Mouse (Mus musculus): ENCODE data around the gene Ecpas.

The Ecpas gene

DNA sequence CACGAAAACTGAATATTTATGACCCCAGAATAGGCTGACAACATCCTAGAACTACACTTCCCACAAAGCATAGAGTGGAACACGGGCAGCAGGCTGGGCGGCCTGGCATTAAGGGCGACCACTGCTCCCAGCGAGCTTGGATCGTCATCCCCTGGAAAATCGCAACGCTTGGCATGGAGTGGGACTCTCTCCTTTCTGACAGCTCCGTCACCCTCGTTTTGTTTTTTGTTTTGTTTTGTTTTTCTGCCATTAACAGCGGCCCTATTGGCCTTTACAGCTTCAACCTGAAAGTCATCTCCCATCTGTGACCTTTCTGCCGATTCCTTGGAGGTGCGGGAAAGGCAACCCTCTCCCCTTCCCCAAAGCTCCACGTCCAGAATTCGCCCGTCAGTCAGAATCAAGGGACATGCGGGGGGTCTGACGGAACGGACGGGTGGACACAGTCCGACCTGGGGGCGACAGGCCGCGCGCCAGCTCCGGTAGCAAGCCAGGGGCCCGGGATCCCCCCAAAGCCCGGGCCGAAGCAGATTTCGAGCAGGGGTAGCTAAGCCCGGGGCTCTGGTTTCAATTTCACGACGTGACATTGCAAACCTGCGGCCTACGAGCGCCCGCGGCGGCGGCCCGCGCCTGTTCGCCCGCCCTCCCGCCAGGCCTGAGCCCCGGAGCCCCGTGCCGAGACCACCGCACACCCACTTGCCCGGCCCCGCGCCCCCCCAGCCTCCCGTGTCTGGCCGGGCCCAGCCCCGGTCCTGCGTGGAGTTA lies 1.3 kb downstream of the Ecpas start:
- DNase-seq (ENCODE audit: low spot score in 2 of 2): peak in 1 of 2 experiments; percentile 60

DNA sequence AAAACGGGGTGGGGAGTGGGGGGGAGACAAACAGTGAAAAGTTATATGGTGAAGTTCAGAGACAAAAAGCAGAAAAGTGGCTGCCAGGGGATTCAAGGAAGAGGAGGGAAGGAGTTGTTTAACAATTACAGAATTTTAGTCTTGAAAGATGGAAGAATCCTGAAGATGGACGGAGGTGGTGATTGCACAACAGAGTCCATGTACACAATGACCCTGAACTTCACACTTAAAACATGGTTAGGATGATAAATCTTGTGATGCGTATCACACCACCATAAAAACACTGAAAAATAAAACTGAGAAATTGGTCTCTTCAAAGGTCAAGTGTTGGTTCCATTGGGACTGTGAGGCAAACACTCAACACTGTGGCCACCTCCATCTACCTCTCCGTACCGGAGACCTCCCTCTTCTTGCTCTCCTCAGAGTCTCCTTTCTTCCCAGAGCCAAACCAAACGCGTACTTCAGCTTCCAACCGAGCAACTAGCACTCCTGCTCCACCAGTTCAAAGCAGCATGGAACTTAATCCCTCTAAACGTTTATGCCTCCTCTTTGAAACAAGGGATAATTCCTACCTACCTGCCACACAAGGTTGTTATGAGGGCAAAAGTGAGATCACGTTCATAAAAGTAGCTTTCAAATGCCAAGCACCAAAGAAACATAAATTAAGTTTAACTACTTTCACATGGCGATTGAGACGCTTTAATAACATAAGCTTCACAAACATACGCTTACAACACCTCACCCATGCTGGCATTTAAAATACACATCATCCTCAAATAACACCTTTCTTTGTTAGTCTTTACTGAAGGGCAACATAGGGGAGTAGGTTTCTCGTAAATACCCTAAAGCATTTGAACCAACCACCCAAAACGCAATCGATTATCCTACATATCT lies 2.1 kb downstream of the Ecpas start:
- no peak for DNase-seq (ENCODE audit: low spot score in 2 of 2)

DNA sequence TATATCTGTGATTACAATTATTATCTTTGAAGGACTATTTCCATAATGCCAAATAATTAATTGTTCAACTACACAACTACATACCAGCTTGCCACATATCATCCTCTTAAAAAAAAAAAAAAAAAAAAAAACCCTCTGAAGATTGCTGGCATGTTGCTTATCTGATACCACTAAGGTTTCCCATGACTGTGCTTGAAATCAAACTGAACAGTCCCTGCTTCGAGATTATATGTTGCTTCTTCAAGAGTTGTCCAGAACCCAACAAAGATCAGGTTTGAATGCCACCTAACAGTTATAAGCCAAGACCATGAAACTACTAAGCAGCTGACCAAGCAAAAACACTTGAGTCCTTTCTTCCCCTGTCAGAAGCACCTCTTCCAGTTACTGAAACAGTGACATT lies 5.1 kb downstream of the Ecpas start:
- no peak for DNase-seq (ENCODE audit: low spot score in 2 of 2)

DNA sequence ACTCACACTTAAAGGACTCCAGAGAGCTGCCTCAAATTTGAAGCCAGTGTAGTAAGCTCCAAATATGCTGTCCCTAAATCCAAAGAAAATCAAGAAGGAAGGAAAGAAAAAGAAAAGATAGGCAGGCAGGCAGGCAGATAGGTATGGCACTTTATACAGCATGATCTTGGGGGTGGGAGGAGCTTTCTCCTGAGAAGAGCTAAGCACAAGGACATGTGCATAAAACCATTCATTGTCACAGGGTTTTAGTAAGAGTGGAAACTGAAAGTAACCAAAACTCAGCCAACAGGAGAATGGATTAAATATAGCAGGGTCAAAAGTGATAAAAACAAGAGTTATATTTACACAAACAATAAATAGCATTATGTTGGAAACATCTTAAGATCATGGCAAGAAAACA lies 14.2 kb downstream of the Ecpas start:
- no peak for DNase-seq (ENCODE audit: low spot score in 2 of 2)

DNA sequence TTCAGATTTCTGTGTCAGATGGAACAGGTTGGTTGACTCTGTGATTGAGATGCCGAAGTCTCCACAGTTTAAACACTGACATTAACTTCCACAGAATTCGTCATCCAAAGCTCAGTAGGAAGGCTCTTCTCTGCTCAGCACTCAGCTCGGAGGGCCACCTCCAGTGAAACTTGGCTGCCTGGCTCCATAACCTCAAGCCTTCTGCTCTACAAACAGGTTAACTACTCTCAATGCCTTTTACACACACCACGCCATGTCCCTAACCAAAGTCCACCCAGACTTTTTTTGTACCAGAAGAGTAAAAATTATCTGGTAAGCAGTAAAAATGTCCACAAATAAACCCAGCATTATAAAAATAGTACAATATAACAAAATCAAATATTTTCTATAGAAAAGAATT lies 15.1 kb downstream of the Ecpas start:
- DNase-seq (ENCODE audit: low spot score in 2 of 2): no peak

DNA sequence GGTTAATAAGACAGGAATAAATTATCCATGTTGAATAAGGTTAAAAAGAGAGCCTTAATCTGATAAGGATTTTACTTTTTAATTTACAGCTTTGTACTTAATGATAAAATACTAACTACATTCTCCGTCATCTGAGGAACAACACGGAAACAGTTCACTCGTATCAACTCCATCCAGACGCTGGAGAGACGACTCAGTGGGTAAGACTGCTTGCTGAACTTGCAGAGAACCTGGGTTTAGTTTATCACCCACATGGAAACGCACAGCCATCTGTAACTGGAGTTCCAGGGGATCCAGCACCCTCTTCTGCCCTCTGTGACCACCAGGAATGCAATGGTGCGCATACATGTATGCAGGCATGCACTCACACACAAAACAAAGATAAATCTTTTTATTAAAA lies 18.1 kb downstream of the Ecpas start:
- no peak for DNase-seq (ENCODE audit: low spot score in 2 of 2)

DNA sequence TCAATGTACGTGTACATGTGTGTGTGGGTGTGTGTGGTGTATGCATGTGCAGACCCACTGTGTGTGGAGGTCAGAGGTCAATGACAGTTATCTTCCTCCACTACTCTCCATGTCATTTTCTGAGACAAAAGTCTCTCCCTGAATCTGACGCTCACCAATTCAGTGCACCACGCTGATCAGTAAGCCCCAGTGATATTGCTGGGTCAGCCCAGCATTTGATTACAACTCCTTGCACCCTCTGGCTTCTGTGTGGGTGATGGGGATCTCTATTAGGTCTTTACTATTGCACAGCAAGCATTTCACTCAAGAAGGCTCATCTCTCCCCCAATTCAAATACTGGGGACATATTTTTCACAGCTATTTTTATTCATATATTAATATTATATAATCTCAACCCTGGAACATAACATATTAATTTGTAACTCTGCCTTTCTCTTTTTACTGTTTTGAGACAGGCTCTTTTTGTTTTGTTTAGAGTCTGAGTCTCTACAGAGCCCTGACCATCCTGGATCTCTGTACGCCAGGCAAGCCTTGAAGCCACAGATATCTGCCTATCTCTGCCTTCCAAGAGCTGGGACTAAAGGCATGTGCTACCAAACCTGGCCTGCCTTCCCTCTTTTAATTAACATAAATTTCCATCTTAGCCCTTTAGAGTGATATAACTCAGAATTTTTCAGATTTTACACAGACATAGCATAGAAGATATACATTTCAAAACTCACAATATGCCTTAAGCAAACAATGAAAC lies 22.3 kb downstream of the Ecpas start:
- DNase-seq (ENCODE audit: low spot score in 2 of 2): no peak

DNA sequence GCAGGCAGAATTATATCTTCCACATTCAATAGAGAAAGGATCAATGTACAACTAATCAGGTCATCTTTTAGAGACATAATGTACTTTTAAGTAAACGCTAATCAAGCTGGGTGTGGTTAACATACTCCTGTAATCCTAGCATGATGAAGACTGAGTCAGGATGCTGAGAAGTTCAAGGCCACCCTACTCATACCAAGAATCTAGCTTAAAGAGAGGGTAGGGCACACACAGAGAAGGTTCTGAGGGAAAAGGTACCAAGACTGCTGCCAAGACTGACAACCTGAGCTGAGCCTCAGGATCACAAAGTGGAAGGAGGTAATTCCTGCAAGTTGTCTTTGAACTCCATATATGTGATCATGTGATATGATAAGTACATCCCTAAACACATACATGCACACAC lies 24.0 kb downstream of the Ecpas start:
- no peak for DNase-seq (ENCODE audit: low spot score in 2 of 2)

DNA sequence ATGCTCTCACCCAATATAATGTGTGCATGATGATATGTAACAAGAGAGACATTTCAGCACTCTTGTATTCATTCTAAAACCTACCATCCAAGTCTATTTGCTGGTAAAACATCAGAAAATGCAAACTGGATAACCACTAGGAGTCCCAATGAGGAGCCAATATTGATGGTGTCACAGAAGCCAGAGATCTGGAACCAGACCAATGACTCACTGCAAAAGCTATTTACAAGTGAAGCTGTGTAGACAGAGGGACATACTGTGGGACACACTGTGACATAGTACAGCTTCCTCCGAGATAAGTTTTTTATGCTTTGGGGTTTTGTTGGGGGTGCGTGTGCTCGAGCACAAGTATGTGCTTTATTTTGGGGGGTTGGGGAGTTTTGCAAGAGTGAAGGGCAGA lies 24.9 kb downstream of the Ecpas start:
- no peak for DNase-seq (ENCODE audit: low spot score in 2 of 2)

DNA sequence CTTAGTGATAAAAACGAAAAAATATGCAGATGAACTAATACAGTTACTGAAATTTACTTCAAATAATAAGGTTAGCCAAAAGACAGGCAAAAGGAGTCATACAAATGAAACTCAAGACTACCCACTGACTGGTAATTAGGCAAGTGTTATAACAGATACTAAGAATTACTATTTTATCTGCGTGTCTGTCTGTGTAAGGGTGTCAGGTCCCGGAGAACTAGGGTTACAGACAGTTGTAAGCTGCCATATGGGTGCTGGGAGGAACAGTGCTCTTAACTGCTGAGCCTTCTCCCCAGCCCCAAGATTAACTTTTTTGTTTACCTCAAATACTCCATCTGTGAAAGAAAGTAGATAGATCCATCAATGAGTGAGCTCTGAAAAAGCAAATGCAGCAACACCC lies 25.8 kb downstream of the Ecpas start:
- DNase-seq (ENCODE audit: low spot score in 2 of 2): no peak

DNA sequence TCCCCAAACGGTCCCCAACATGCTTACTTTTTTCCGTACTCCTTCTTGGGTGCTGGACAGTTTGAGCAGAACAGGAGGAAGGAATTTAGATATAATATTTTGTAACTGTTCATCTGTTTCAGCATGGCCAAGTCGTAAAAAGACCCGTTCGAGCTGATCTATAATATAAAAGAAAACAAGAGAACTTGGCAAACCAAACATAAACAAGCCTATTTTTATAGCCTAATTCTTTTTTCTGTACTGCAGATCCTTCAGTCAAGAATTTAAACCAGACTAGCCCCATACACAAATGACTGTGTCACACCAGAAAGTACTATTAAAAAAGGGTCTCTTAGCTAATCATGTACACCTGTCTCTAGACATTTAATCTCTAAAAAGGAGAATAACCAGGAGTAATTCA lies 27.2 kb downstream of the Ecpas start:
- no peak for DNase-seq (ENCODE audit: low spot score in 2 of 2)

DNA sequence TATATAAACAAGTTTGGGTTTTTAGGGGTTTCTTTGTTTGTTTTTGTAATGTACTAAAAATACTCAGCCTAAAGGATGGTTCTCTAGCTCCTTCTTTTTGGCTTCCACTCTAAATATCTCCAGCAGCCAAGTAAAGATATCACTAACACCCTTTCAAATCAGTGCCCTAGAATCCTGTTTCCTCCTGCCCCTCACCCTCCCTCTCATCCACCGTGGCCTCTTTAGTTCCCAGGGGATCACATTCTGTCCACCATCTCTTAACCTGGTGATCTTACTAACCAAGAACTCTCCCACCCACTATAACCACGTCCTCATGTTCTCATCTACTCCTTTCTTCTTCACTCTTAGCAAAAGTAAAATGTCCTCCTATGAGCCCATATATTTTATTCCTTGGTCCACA lies 28.7 kb downstream of the Ecpas start:
- DNase-seq (ENCODE audit: low spot score in 2 of 2): no peak

DNA sequence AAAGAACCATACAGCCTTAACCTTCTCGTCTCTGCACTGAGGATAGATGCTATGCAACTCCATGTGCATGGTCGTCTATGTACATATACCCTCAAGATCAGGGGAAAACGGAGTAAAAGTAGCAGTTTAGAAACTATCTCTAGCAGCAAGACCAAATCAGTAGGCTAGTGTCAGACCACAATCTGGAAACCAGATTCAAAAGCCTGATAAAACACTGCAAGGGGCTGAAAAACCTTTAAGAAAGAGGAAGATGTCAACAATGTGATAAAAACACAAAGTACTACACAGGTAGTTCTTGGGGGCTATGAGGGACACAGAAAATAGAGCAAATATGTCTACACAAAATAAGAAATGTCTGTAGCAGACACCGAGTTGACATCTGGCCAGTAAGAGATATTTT lies 38.2 kb downstream of the Ecpas start:
- no peak for DNase-seq (ENCODE audit: low spot score in 2 of 2)

DNA sequence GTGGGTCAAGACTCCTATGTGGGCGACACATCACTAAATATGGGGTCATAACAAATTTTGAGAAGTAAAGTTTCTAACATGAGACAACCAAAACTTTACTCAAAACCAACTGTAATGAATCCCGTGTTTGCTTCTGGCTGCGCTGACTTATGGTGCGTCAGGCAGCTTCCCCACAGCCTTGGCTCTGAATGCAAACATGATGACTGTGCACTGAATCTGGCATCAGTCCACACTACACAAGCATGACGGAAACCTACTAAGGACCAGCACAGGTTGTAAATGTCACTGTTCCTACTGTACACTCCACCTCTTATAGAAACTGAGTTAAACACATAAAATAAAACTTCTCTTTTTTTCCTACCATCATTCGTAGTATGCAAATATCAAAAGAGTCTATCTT lies 45.3 kb downstream of the Ecpas start:
- peak in 1 of 2 experiments; percentile 11 for DNase-seq (ENCODE audit: low spot score in 2 of 2)

DNA sequence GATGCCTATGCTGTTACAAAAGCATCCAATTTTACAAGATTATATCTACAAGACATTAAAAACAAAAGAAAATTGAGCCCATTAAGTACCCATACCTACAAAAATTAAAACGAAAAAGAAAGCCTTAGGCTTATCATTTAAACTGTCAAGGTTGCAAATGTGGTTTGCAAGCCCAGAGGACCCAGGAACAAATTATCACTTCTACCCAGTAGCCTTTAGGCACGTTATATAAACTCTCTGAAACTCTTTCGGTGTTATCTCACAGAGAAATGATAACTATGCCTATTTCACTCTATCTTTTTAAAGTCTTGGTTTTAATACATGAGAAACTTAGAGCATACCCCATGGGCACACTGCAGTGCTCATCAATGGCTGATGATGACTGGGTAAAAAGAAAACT lies 79.6 kb downstream of the Ecpas start:
- no peak for DNase-seq (ENCODE audit: low spot score in 2 of 2)

DNA sequence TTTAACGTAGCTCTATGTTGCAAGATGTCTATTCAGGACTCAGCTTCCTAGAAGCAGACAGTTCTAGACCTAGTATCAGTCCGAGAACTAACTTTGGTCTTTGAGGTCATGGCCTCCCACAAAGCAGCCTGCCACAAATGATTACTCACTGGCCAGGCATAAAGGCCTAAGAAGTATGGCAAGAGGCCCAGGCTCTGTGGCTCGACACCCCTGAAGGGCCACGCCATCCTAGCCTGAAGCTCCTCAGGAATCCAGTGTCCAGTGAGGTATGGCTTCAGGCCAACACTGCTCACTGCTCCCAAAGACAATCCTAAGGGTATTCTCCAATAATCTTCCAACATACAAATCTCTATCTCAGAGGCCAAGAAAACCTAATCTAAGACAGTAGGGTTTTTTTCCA lies 86.6 kb downstream of the Ecpas start:
- no peak for DNase-seq (ENCODE audit: low spot score in 2 of 2)

DNA sequence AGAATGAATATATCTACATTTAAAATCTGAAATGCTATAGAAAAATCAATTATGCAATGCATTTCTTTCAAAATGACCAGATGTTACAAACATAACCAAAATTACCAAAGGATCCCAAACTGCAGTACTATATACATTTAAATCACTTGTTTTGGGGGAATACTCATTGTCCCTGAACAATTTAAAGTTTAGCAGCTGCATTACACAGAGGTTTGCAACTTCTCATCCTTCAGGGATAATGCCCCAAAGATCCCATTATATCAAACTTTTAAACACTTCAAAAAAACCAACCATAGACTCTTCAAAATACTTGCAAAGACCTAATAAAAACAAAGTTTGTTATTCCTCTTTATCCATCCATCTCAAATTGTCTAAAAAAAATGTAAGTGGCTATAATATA lies 124.9 kb downstream of the Ecpas start, which contains the start of gene Olfr267:
Gene Olfr267 (minus strand): TSS at position 101 of the 400 bp plus-strand sequence.
- DNase-seq (ENCODE audit: low spot score in 2 of 2): no peak

DNA sequence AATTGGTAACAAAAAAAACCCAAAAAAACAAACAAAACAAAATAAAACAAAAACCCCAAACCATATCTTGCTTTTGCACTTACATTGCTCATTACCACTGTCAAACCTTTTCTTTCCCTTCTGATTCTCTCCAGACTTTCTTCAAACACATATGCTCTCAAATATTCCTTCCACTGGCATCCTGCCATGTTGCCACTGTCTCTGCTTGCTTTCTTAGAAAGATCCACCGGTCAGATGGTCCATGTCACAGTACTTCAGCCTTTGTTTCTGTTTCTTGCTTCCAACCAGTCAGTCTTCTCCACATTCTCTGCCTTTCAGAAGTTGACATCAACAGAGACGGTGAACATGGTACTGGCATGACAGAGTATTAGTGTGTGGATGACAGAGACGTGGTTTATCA lies 125.9 kb downstream of the Ecpas start:
- no peak for DNase-seq (ENCODE audit: low spot score in 2 of 2)

DNA sequence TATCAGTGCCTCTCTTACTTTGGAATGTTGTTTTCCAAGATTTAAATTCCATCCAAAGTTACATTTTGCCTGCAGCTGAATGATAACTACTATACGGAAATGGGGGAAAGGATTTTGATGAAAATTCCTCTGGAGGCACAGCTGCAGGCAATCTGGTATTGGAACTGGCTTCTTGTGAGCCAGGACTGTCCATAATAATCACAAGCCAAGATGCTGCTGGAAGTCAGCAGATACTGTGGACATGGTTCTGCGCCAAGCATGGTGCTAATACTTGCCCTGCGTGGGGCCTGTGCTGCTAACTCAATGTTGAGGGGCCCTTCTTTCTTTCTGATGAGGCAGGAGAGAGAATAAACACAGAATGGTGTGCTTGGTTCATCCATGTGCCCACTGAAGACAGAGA lies 149.1 kb downstream of the Ecpas start:
- DNase-seq (ENCODE audit: low spot score in 2 of 2): no peak

DNA sequence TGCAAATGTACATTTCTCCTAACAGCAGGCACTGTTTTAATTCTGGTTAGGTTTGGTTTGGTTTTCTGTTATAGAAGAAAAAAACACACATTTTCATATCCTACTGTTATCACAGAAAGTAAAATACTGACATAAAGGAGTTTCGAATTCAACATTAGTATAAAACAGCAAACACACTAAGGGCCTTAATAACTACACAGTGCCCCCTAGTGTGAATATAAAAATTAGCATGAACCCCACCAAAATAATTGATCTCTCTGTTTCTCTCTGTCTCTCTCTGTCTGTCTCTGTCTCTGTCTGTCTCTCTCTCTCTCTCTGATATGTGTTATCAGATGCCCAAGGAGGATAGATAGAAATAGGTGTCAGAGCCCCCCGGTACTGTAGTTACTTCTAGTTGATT lies 163.0 kb downstream of the Ecpas start:
- DNase-seq (ENCODE audit: low spot score in 2 of 2): no peak

DNA sequence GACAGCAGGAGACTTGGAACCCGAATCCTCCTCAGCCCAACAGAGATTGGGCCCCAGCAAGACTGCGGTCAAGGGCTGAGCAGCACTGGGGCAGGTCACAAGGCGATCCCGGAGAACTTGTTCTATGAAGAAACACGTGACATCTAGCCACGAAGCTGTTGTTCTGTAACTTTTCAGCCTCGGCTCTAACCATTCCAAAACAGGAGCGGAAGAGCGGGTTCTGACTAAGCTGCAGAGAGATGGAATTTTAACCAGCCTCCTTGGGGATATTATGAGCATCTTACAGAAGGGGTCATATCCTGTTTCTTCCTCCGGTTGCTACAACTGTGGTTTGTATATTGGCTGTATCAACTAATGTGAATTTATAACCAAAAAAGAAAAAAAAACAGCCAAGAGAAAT lies 163.4 kb downstream of the Ecpas start:
- DNase-seq (ENCODE audit: low spot score in 2 of 2): no peak

Measured in left cerebral cortex, adult 9 months (tissue).